Mouse (Mus musculus) thymus, adult 2 months (tissue): ENCODE data around the gene Gabarap.

ENCODE experiments used
- CTCF ChIP-seq: fragments of 200-500 bp; IDR thresholded peaks from 2 replicates; pipeline ENCODE4 v1.5.1; 2012; ENCODE audit warnings: mild to moderate bottlenecking, control low read depth, low read length, moderate library complexity, borderline replicate concordance; ENCODE audit not compliant: control insufficient read depth, poor library complexity, insufficient read depth; ENCODE audit errors: extremely low read depth
- POLR2A ChIP-seq: fragments of 200-500 bp; IDR thresholded peaks from 2 replicates; pipeline ENCODE4 v1.6.1; 2012; ENCODE audit warnings: mild to moderate bottlenecking, low read length, control low read depth, moderate library complexity; ENCODE audit not compliant: control insufficient read depth, poor library complexity, insufficient read depth; ENCODE audit errors: extremely low read depth

GRCm38 (mm10) chr11:70040184-70040583 is 49.2 kb downstream of the Gabarap start:
- no peak for TF ChIP-seq POLR2A
- no peak for TF ChIP-seq CTCF
